Mouse (Mus musculus) E14TG2a.4 (cell line): Measurements from ENCODE around the gene Gm43738.

ENCODE experiments used
- CTCF ChIP-seq: conservative IDR thresholded peaks from 2 replicates; pipeline ENCODE4 v1.5.1; 2014; ENCODE audit warnings: low read length
- NANOG ChIP-seq: IDR thresholded peaks from 2 replicates; pipeline ENCODE4 v1.6.1; 2014; ENCODE audit warnings: borderline replicate concordance, low read length, mixed read lengths

DNA sequence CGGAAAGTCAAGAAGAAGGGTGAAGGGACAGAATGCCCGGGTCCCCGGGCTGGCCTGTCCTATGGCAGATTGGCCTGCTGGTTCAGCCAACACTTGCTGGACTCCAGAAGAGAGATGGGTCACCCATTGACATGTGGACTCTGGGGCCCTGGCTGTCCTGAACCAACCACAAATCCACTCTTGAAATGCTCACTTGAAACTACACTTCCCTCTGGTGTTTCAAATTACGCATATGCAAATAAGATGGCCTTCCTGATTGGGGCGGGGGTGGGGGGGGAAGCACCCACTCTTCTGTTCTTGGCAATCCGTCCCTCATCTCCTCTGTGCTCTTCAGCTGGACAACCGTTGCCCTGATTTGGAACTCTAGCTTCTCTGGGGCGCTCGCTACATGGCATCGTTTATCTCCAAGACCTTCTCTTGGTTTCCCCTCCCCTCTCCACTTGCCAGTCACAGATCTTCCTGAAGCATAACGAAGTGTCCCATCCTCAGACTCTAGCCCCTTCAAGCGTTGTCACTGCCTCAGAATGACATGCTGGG, 16.2 kb downstream of the Gm43738 start:
- TF ChIP-seq CTCF (no peak), NANOG (no peak)
